Mouse (Mus musculus): ENCODE measurements around the gene Lbx1.

Lbx1 gene

GRCm38 (mm10) chr19:45233496-45234127, 2.0 kb downstream of the Lbx1 start:
- peak in 1 of 2 experiments; percentile 27 for DNase-seq

- peak in 1 of 2 experiments; percentile 11 for DNase-seq
Observed at GRCm38 (mm10) chr19:45232443-45233410, 2.9 kb downstream of the Lbx1 start.

- DNase-seq, result peak in 1 of 2 experiments; percentile 18
Observed at GRCm38 (mm10) chr19:45232036-45232410, 3.6 kb downstream of the Lbx1 start.

- peak in 1 of 2 experiments; percentile 25 for DNase-seq
Observed at GRCm38 (mm10) chr19:45231383-45232035, 4.1 kb downstream of the Lbx1 start.

- no peak for DNase-seq
Observed at GRCm38 (mm10) chr19:45230848-45231382, 4.7 kb downstream of the Lbx1 start.

- DNase-seq, result peak in 1 of 2 experiments; percentile 2
Observed at GRCm38 (mm10) chr19:45230201-45230611, 5.4 kb downstream of the Lbx1 start.

- peak in 1 of 2 experiments; percentile 40 for DNase-seq
Observed at GRCm38 (mm10) chr19:45229378-45230135, 6.1 kb downstream of the Lbx1 start.

GRCm38 (mm10) chr19:45228781-45229180, 6.8 kb downstream of the Lbx1 start:
- DNase-seq, result no peak

GRCm38 (mm10) chr19:45228097-45228496, 7.5 kb downstream of the Lbx1 start:
- no peak for DNase-seq

GRCm38 (mm10) chr19:45227671-45228070, 7.9 kb downstream of the Lbx1 start:
- DNase-seq, result no peak

- no peak for DNase-seq
Observed at GRCm38 (mm10) chr19:45227049-45227448, 8.6 kb downstream of the Lbx1 start.

GRCm38 (mm10) chr19:45226246-45226645, 9.4 kb downstream of the Lbx1 start:
- DNase-seq, result no peak

- no peak for DNase-seq
Observed at GRCm38 (mm10) chr19:45225130-45225529, 10.5 kb downstream of the Lbx1 start.

- no peak for DNase-seq
Observed at GRCm38 (mm10) chr19:45224286-45224559, 11.4 kb downstream of the Lbx1 start.

- peak in 1 of 2 experiments; percentile 26 for DNase-seq
Observed at GRCm38 (mm10) chr19:45223413-45224285, 12.0 kb downstream of the Lbx1 start.

GRCm38 (mm10) chr19:45222141-45222782, 13.3 kb downstream of the Lbx1 start:
- DNase-seq, result no peak

GRCm38 (mm10) chr19:45221458-45221783, 14.2 kb downstream of the Lbx1 start:
- no peak for DNase-seq

- peak; percentile 69 to 89 for DNase-seq
Observed at GRCm38 (mm10) chr19:45220593-45221457, 14.8 kb downstream of the Lbx1 start.

- DNase-seq, result peak; percentile 38 to 63
Observed at GRCm38 (mm10) chr19:45216240-45216639, 19.4 kb downstream of the Lbx1 start.

- DNase-seq, result no peak
Observed at GRCm38 (mm10) chr19:45215431-45215830, 20.2 kb downstream of the Lbx1 start.

All from kidney, postnatal 36 days (tissue).